Mouse (Mus musculus) frontal cortex, postnatal 14 days (tissue): ENCODE measurements around the gene Ccdc175.

Source experiments
- DNase-seq, 2 experiments: peaks; one replicate each; pipeline ENCODE4 v3.0.0; 2022; ENCODE audit warnings: low spot score in 2 of 2

Gene Ccdc175

GRCm38 (mm10) chr12:72184929-72185328, at the start of gene Ccdc175:
Ccdc175 (minus strand) TSS chr12:72185029.
- DNase-seq = no peak

GRCm38 (mm10) chr12:72234151-72234550, 49.3 kb upstream of the Ccdc175 start:
- no peak for DNase-seq

- no peak for DNase-seq
Observed at GRCm38 (mm10) chr12:72232826-72233790, 48.3 kb upstream of the Ccdc175 start.

GRCm38 (mm10) chr12:72232176-72232575, 47.3 kb upstream of the Ccdc175 start:
- DNase-seq = no peak

- no peak for DNase-seq
Observed at GRCm38 (mm10) chr12:72229451-72230196, 44.8 kb upstream of the Ccdc175 start.

- DNase-seq = no peak
Observed at GRCm38 (mm10) chr12:72227731-72228130, 42.9 kb upstream of the Ccdc175 start.

- no peak for DNase-seq
Observed at GRCm38 (mm10) chr12:72225371-72225770, 40.5 kb upstream of the Ccdc175 start.

GRCm38 (mm10) chr12:72223557-72224102, 38.8 kb upstream of the Ccdc175 start:
- no peak for DNase-seq

GRCm38 (mm10) chr12:72213554-72213953, 28.7 kb upstream of the Ccdc175 start:
- DNase-seq = no peak

- no peak for DNase-seq
Observed at GRCm38 (mm10) chr12:72200828-72201227, 16.0 kb upstream of the Ccdc175 start.

GRCm38 (mm10) chr12:72197925-72198486, 13.2 kb upstream of the Ccdc175 start:
- DNase-seq = no peak

- no peak for DNase-seq
Observed at GRCm38 (mm10) chr12:72197434-72197833, 12.6 kb upstream of the Ccdc175 start.

GRCm38 (mm10) chr12:72179561-72179960, 5.3 kb downstream of the Ccdc175 start:
- DNase-seq = no peak

- DNase-seq = no peak
Observed at GRCm38 (mm10) chr12:72178322-72178721, 6.5 kb downstream of the Ccdc175 start.

- no peak for DNase-seq
Observed at GRCm38 (mm10) chr12:72158421-72158820, 26.4 kb downstream of the Ccdc175 start.

GRCm38 (mm10) chr12:72150786-72151185, 34.0 kb downstream of the Ccdc175 start:
- peak; percentile 31 to 33 for DNase-seq

- DNase-seq = no peak
Observed at GRCm38 (mm10) chr12:72129203-72129602, 55.6 kb downstream of the Ccdc175 start.

- no peak for DNase-seq
Observed at GRCm38 (mm10) chr12:72115686-72116345, 69.0 kb downstream of the Ccdc175 start.

GRCm38 (mm10) chr12:72115126-72115525, 69.7 kb downstream of the Ccdc175 start:
- no peak for DNase-seq

- peak; percentile 55 to 69 for DNase-seq
Observed at GRCm38 (mm10) chr12:72104525-72105281, 80.1 kb downstream of the Ccdc175 start.

- DNase-seq = no peak
Observed at GRCm38 (mm10) chr12:72104027-72104426, 80.8 kb downstream of the Ccdc175 start.
